Mouse (Mus musculus) heart, postnatal 0 days (tissue): ENCODE measurements around the gene Fam136a. TPM values are rescaled to one million over a fixed set of nuclear protein-coding genes. Genes with fewer than 3 reads are reported as not detected.
A peak's percentile ranks its signal among the peaks of the same experiment; 100 is the strongest.

Experiments used
- ATAC-seq: fragments of 200-750 bp; cut with Nextera tagmentation; 2 replicates; pipeline ENCODE4 v1.8.0; 2017; ENCODE audit warnings: low read depth, moderate number of reproducible peaks, moderate library complexity; ENCODE audit not compliant: insufficient read depth
- DNase-seq: peaks from one replicate; pipeline ENCODE4 v3.0.0-alpha.2; 2016; ENCODE audit warnings: low spot score
- H3K27ac ChIP-seq: fragments of 300-500 bp; sonication (generic); 2 replicates; pipeline ENCODE4 v1.5.1; 2014; ENCODE audit warnings: low read depth, mild to moderate bottlenecking
- H3K27me3 ChIP-seq: fragments of 300-500 bp; sonication (generic); 2 replicates; pipeline ENCODE4 v1.6.1; 2014; ENCODE audit warnings: low read length, mixed read lengths; ENCODE audit not compliant: control insufficient read depth, insufficient read depth
- H3K36me3 ChIP-seq: fragments of 300-500 bp; sonication (generic); replicated peaks from 2 replicates; pipeline ENCODE4 v1.6.1; 2014; ENCODE audit warnings: low read length, mixed read lengths; ENCODE audit not compliant: control insufficient read depth, insufficient read depth
- H3K4me1 ChIP-seq: fragments of 300-500 bp; sonication (generic); 2 replicates; pipeline ENCODE4 v1.6.1; 2014; ENCODE audit warnings: antibody characterized with exemption; ENCODE audit not compliant: control insufficient read depth, insufficient read depth
- H3K4me2 ChIP-seq: fragments of 300-500 bp; sonication (generic); 2 replicates; pipeline ENCODE4 v1.6.1; 2014; ENCODE audit warnings: low read depth, mild to moderate bottlenecking, low read length, moderate library complexity
- H3K4me3 ChIP-seq: fragments of 300-500 bp; sonication (generic); 2 replicates; pipeline ENCODE4 v1.5.1; 2014; ENCODE audit warnings: low read depth, low read length
- H3K9ac ChIP-seq: fragments of 300-500 bp; sonication (generic); replicated peaks from 2 replicates; pipeline ENCODE4 v1.6.1; 2014; ENCODE audit warnings: low read depth, low read length, mixed read lengths
- H3K9me3 ChIP-seq: fragments of 300-500 bp; sonication (generic); replicated peaks from 2 replicates; pipeline ENCODE4 v1.6.1; 2016; ENCODE audit warnings: low read length; ENCODE audit not compliant: control insufficient read depth
- CTCF ChIP-seq: IDR thresholded peaks from 2 replicates; pipeline ENCODE4 v1.5.1; 2016; ENCODE audit warnings: antibody characterized with exemption, control low read depth, low read depth
- EP300 ChIP-seq: IDR thresholded peaks from 2 replicates; pipeline ENCODE4 v1.6.1; 2016; ENCODE audit warnings: antibody characterized with exemption, low read depth
- WGBS: fragments of 180-500 bp; shearing (Covaris S2); extraction: QIAGEN DNeasy Blood & Tissue Kit; methylation state at CpG from one replicate; pipeline ENCODE4 v1.1.7; 2014; 5-methylcytosine and 5-hydroxymethylcytosine counted together
- polyA plus RNA-seq: library from polyadenylated mRNA; unstranded; fragments of >200 nt; fragmentation: Nextera tagmentation; extraction: Ambion mirVana; gene quantifications from 2 replicates; pipeline ENCODE4 v1.2.1, GENCODE M21; 2015
- total RNA-seq: library from RNA; depleted of rRNA; stranded (reverse); fragments of >200 nt; gene quantifications from 2 replicates; pipeline ENCODE4 v1.2.3, GENCODE M21; 2014; ENCODE audit warnings: low replicate concordance

Gene Fam136a
- total and polyA plus RNA-seq, 2 experiments from 2014 or later, result 48.2 to 75.9 TPM

- Histone ChIP-seq H3K27ac (no peak overlapping the region), H3K9me3 (no peaks in the 10 kb centered on the region), H3K27me3 (no peaks in the 10 kb centered on the region), H3K4me1 (peaks cover 24% of the 10 kb centered on the region), H3K4me3 (no peak overlapping the region), H3K9ac (no peak overlapping the region), H3K4me2 (no peak overlapping the region), H3K36me3 (peaks cover 33% of the 10 kb centered on the region)
- no peak for ATAC-seq
- 87% methylated on average over 17 of the region's 17 CpGs for WGBS
- TF ChIP-seq CTCF, result no peak
- TF ChIP-seq EP300, result no peak
- DNase-seq, result no peak
Measured at GRCm38 (mm10) chr6:86394078-86394720, 28.8 kb downstream of the Fam136a start.

- Histone ChIP-seq H3K9ac (no peak overlapping the region), H3K36me3 (peaks cover 25% of the 10 kb centered on the region), H3K27me3 (no peaks in the 10 kb centered on the region), H3K4me3 (no peak overlapping the region), H3K4me2 (0 out of 2 replicates have a peak overlapping the region, but pooled peaks have one; percentile 15), H3K4me1 (peaks cover 24% of the 10 kb centered on the region), H3K27ac (no peak overlapping the region), H3K9me3 (no peaks in the 10 kb centered on the region)
- TF ChIP-seq EP300 (no peak), CTCF (no peak)
- 66% methylated on average over 9 of the region's 9 CpGs for WGBS
- DNase-seq (no peak), ATAC-seq (no peak)
Measured at GRCm38 (mm10) chr6:86395021-86395420, 29.6 kb downstream of the Fam136a start.

GRCm38 (mm10) chr6:86395969-86396368 lies 30.5 kb downstream of the Fam136a start:
- TF ChIP-seq EP300 (no peak), CTCF (no peak)
- peak overlapping the region; percentile 66 for H3K9ac ChIP-seq
- peak overlapping the region; percentile 74 for H3K4me2 ChIP-seq
- 24% methylated on average over 10 of the region's 10 CpGs for WGBS
- ATAC-seq (no peak), DNase-seq (no peak)
- H3K36me3 ChIP-seq, result peaks cover 16% of the 10 kb centered on the region
- H3K4me1 ChIP-seq, result peaks cover 24% of the 10 kb centered on the region
- H3K4me3 ChIP-seq, result peak overlapping the region; percentile 78
- H3K27me3 ChIP-seq, result no peaks in the 10 kb centered on the region
- no peaks in the 10 kb centered on the region for H3K9me3 ChIP-seq
- peak overlapping the region; percentile 81 for H3K27ac ChIP-seq

- peak within 1 kb of the TSS; percentile 74 for H3K4me2 ChIP-seq
- peak; percentile 93 for ATAC-seq
- H3K27ac ChIP-seq, result peak within 1 kb of the TSS; percentile 81
- peak; percentile 86 for DNase-seq
- no peaks in the 10 kb centered on the region for H3K27me3 ChIP-seq
- under 1% methylated on average over 51 of the region's 51 CpGs for WGBS
- H3K36me3 ChIP-seq, result peaks cover 8% of the 10 kb centered on the region
- peaks cover 24% of the 10 kb centered on the region for H3K4me1 ChIP-seq
- peak within 1 kb of the TSS; percentile 78 for H3K4me3 ChIP-seq
- H3K9me3 ChIP-seq, result no peaks in the 10 kb centered on the region
- H3K9ac ChIP-seq, result peak within 1 kb of the TSS; percentile 66
- TF ChIP-seq EP300 (no peak), CTCF (no peak)
Measured at GRCm38 (mm10) chr6:86396581-86397256, 31.3 kb downstream of the Fam136a start, which contains the start of gene Pcyox1. Gene Pcyox1 (minus strand): TSS chr6:86397154.

GRCm38 (mm10) chr6:86397257-86397980 lies 32.0 kb downstream of the Fam136a start:
- Histone ChIP-seq H3K9me3 (no peaks in the 10 kb centered on the region), H3K27ac (peak overlapping the region; percentile 81), H3K27me3 (no peaks in the 10 kb centered on the region), H3K4me2 (peak overlapping the region; percentile 74), H3K36me3 (peaks cover 1% of the 10 kb centered on the region), H3K4me1 (peaks cover 24% of the 10 kb centered on the region), H3K4me3 (peak overlapping the region; percentile 78), H3K9ac (peak overlapping the region; percentile 66; the same call in 1 of the 2 replicates)
- no peak for DNase-seq
- TF ChIP-seq EP300 (no peak), CTCF (no peak)
- WGBS, result 2% methylated on average over 14 of the region's 14 CpGs
- ATAC-seq, result no peak; the same call in 1 of the 2 replicates
